Mouse (Mus musculus) liver, embryonic 16.5 days (tissue): ENCODE results near the gene Qsox1. TPM values are rescaled to one million over a fixed set of nuclear protein-coding genes. Genes with fewer than 3 reads are reported as not detected.
A peak's percentile ranks its signal among the peaks of the same experiment; 100 is the strongest.

Experiments
- ATAC-seq: fragments of 200-750 bp; cut with Nextera tagmentation; 2 replicates; pipeline ENCODE4 v1.8.0; 2017; ENCODE audit warnings: low read depth, mild to moderate bottlenecking, moderate number of reproducible peaks, moderate library complexity
- H3K27ac ChIP-seq: fragments of 300-500 bp; sonication (generic); 2 replicates; pipeline ENCODE4 v1.5.1; 2014; ENCODE audit warnings: mild to moderate bottlenecking, low read length
- H3K27me3 ChIP-seq: fragments of 300-500 bp; sonication (generic); 2 replicates; pipeline ENCODE4 v1.6.1; 2014; ENCODE audit warnings: low read depth, low read length, mixed read lengths; ENCODE audit not compliant: control insufficient read depth, insufficient read depth
- H3K36me3 ChIP-seq: fragments of 300-500 bp; sonication (generic); 2 replicates; pipeline ENCODE4 v1.6.1; 2014; ENCODE audit warnings: mild to moderate bottlenecking; ENCODE audit not compliant: control insufficient read depth, insufficient read depth
- H3K4me1 ChIP-seq: fragments of 300-500 bp; sonication (generic); 2 replicates; pipeline ENCODE4 v1.6.1; 2014; ENCODE audit warnings: low read depth, low read length, mixed read lengths; ENCODE audit not compliant: control insufficient read depth
- H3K4me2 ChIP-seq: fragments of 300-500 bp; sonication (generic); 2 replicates; pipeline ENCODE4 v1.6.1; 2014; ENCODE audit warnings: low read depth, low read length, mixed read lengths
- H3K4me3 ChIP-seq: fragments of 300-500 bp; sonication (generic); 2 replicates; pipeline ENCODE4 v1.5.1; 2014; ENCODE audit warnings: low read depth, mild to moderate bottlenecking, low read length
- H3K9ac ChIP-seq: fragments of 300-500 bp; sonication (generic); 2 replicates; pipeline ENCODE4 v1.6.1; 2014; ENCODE audit warnings: low read depth, low read length
- H3K9me3 ChIP-seq: fragments of 300-500 bp; sonication (generic); replicated peaks from 2 replicates; pipeline ENCODE4 v1.6.1; 2016; ENCODE audit warnings: low read length; ENCODE audit not compliant: control insufficient read depth
- WGBS: fragments of 180-500 bp; shearing (Covaris S2); extraction: QIAGEN DNeasy Blood & Tissue Kit; methylation state at CpG from one replicate; pipeline ENCODE4 v1.1.7; 2014; ENCODE audit not compliant: insufficient replicate concordance; 5-methylcytosine and 5-hydroxymethylcytosine counted together
- polyA plus RNA-seq: library from polyadenylated mRNA; unstranded; fragments of >200 nt; fragmentation: Nextera tagmentation; extraction: Ambion mirVana; gene quantifications from 2 replicates; pipeline ENCODE4 v1.2.1, GENCODE M21; 2015

Gene Qsox1
- polyA plus RNA-seq, result 42.8 and 51.2 TPM in 2 replicates

- peaks cover 24% of the 10 kb centered on the region for H3K4me1 ChIP-seq
- peak within 1 kb of the TSS; percentile 81 for H3K9ac ChIP-seq
- no peaks in the 10 kb centered on the region for H3K9me3 ChIP-seq
- peak; percentile 93 for ATAC-seq
- H3K27me3 ChIP-seq, result no peaks in the 10 kb centered on the region
- WGBS, result under 1% methylated on average over 66 of the region's 67 CpGs
- H3K27ac ChIP-seq, result peak within 1 kb of the TSS; percentile 81
- H3K4me3 ChIP-seq, result peak within 1 kb of the TSS; percentile 87
- H3K36me3 ChIP-seq, result no peaks in the 10 kb centered on the region
- H3K4me2 ChIP-seq, result peak within 1 kb of the TSS; percentile 93
Measured at GRCm38 (mm10) chr1:155812581-155813499, at the start of gene Qsox1. Gene Qsox1 (minus strand): TSS chr1:155812889.

DNA sequence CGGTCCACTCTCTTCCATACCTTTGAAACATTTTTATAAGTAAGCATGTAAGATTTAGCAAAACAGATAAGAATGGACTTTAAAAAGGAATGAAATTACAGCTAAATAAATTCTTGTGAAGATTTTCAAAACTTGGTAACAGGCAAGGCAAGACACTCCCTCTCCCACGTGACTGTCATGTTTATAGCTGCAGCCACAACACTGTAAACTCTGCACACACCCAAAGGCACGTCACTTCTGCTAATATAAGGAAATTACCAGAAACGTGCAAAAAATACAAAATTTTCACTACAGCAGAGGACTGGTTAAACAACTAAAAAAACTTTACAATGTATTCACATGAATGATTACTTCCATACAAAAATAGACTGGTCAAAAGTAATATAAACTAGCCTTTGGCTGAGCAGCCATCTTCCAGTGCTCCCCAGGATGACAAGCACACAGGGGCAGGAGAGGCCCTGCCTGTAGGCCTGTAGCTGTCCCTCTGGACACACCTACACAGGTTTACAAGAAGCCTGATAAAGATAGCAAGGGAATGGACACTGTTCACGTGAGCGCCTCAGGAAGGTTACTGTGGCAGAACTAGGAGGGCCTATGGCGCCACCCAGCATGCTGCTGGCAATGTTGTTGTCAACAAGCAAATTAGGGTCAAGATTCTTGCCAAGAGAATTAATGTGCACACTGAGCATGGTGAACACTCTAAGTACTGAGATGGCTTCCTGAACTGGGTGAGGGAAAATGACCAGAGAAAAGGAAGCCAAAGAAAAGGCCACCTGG lies 42.4 kb upstream of the Qsox1 start:
- H3K27me3 ChIP-seq, result no peaks in the 10 kb centered on the region

DNA sequence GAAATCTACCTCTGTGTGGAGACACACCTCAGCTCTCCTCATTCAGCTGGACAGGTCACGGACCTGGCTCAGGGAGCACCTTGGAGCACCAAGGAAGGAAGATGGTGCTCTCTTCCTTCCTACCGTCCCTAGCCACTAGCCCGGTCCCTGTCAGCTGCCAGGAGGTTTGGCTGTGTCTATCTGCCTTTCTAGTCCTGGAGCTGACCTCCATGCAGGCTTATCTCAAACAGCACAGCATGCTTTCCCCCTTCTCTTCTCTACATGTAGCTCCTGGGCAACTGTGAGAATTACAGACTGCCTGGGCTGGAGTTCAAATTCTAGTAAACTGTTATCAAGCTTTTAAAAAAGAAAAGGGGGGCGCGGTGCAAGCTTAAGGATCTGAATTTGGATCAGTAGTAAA lies 40.3 kb upstream of the Qsox1 start:
- H3K27me3 ChIP-seq, result no peaks in the 10 kb centered on the region
- WGBS, result 39% methylated on average over 5 of the region's 5 CpGs
- peak; percentile 64 for ATAC-seq
- H3K27ac ChIP-seq, result no peak overlapping the region
- no peak overlapping the region for H3K9ac ChIP-seq
- H3K9me3 ChIP-seq, result no peaks in the 10 kb centered on the region
- no peak overlapping the region for H3K4me2 ChIP-seq
- H3K4me3 ChIP-seq, result no peak overlapping the region
- H3K36me3 ChIP-seq, result peaks cover 12% of the 10 kb centered on the region
- peaks cover 8% of the 10 kb centered on the region for H3K4me1 ChIP-seq

More for the DNA sequence above, 42.4 kb upstream of the Qsox1 start:
- WGBS, result 76% methylated on average over 7 of the region's 7 CpGs
- Histone ChIP-seq H3K4me2 (no peak overlapping the region), H3K4me3 (no peak overlapping the region), H3K9me3 (no peaks in the 10 kb centered on the region), H3K27ac (no peak overlapping the region), H3K4me1 (peaks cover 8% of the 10 kb centered on the region), H3K9ac (no peak overlapping the region), H3K36me3 (peaks cover 25% of the 10 kb centered on the region)
- 0 out of 2 replicates have a peak, but pooled peaks have one; percentile 21 for ATAC-seq

DNA sequence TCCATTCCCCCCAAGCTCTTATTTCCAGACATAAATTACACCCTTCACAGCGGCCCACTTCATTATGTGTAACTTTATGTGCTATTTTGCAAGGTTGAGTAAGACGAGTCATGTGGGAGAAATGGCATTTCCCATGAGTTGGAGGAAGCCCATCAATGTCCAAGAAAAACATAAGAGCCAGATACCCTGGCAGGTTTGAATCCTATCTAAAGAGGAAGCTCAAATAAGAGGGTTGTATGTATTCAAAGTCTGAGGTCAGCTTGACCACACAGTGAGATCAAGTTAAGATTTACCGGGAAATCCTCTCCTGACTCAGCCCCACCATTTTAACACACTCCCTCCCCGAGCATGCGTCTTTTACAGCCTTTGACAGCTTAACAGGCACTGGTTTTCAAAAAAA lies 31.5 kb upstream of the Qsox1 start:
- no peak for ATAC-seq
- H3K9ac ChIP-seq, result no peak overlapping the region
- WGBS, result 67% methylated on average over 5 of the region's 5 CpGs
- H3K4me2 ChIP-seq, result no peak overlapping the region
- H3K9me3 ChIP-seq, result no peaks in the 10 kb centered on the region
- H3K27me3 ChIP-seq, result no peaks in the 10 kb centered on the region
- peaks cover 8% of the 10 kb centered on the region for H3K4me1 ChIP-seq
- H3K4me3 ChIP-seq, result no peak overlapping the region
- peaks cover 15% of the 10 kb centered on the region for H3K36me3 ChIP-seq
- no peak overlapping the region for H3K27ac ChIP-seq

DNA sequence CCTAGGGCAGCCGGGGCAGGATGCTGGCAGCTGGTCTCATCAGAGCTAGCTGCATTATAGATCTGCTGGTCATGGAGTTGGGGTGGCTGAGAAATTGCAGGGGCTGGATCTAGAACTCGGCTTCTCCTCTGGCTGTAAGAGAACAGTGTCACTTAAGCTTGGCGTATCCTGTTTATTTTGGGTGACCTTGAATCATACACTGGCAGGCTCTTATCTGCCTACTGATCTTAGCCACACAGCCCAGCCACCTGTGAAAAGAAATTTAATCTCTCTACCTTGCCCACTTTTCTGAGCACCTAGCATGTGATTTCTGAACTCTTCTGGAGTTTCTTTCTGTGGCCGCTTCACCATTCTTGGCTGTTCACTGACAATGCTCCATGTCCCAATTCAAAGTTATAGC lies 30.8 kb upstream of the Qsox1 start:
- WGBS, result 79% methylated on average over 4 of the region's 4 CpGs
- peaks cover 15% of the 10 kb centered on the region for H3K36me3 ChIP-seq
- no peak overlapping the region for H3K4me3 ChIP-seq
- no peak overlapping the region for H3K27ac ChIP-seq
- ATAC-seq, result peak; percentile 47; the same call in 1 of the 2 replicates
- H3K4me1 ChIP-seq, result peaks cover 8% of the 10 kb centered on the region
- H3K4me2 ChIP-seq, result no peak overlapping the region
- no peaks in the 10 kb centered on the region for H3K27me3 ChIP-seq
- H3K9me3 ChIP-seq, result no peaks in the 10 kb centered on the region
- H3K9ac ChIP-seq, result no peak overlapping the region

DNA sequence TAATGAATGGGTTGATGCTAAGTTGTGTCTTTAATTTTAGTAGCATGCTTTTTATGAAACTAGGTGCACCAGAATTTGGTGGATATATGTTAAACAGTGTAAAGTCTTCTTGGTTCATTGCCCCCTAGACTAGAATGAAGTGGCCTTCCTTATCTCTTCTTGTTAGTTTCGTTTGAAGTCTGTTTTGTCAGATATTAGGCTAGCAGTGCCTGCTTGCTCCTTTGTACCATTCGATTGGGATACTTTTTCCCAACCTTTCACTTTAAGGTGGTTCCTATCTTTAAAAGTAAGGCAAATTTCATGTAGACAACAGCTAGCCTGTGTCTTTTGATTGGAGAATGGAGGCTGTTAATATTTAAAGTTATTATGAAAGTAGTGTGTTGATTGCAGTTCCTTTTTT lies 23.0 kb upstream of the Qsox1 start:
- no peak overlapping the region for H3K27ac ChIP-seq
- WGBS, result 17% methylated on average over 2 of the region's 2 CpGs
- no peaks in the 10 kb centered on the region for H3K36me3 ChIP-seq
- H3K9ac ChIP-seq, result no peak overlapping the region
- H3K4me3 ChIP-seq, result no peak overlapping the region
- ATAC-seq, result peak; percentile 73
- no peaks in the 10 kb centered on the region for H3K4me1 ChIP-seq
- H3K9me3 ChIP-seq, result no peaks in the 10 kb centered on the region
- H3K4me2 ChIP-seq, result no peak overlapping the region
- H3K27me3 ChIP-seq, result no peaks in the 10 kb centered on the region

DNA sequence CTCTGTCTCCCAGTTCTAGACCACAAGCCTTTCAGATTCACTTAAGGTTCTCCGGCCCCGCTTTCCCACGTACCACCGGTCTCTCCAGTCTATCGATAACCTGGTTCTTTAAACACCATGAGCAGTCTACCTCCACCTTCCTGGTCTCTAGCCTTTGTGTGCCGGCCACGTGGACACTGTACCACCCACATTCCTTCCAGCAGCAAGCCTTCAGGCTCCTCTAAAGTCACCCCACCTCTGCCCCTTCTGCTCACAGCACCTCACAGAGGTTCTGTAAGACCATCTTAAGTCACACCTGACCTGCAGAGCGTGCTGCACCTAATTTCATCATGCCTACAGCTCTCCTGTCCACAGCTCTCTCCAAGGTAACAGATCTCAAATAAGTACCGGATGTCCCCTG lies 20.9 kb upstream of the Qsox1 start:
- no peak overlapping the region for H3K9ac ChIP-seq
- H3K4me1 ChIP-seq, result no peaks in the 10 kb centered on the region
- no peak for ATAC-seq
- no peak overlapping the region for H3K4me3 ChIP-seq
- no peaks in the 10 kb centered on the region for H3K36me3 ChIP-seq
- no peak overlapping the region for H3K27ac ChIP-seq
- H3K4me2 ChIP-seq, result no peak overlapping the region
- H3K9me3 ChIP-seq, result no peaks in the 10 kb centered on the region
- whole genome bisulfite sequencing, result 81% methylated on average over 9 of the region's 9 CpGs
- no peaks in the 10 kb centered on the region for H3K27me3 ChIP-seq

DNA sequence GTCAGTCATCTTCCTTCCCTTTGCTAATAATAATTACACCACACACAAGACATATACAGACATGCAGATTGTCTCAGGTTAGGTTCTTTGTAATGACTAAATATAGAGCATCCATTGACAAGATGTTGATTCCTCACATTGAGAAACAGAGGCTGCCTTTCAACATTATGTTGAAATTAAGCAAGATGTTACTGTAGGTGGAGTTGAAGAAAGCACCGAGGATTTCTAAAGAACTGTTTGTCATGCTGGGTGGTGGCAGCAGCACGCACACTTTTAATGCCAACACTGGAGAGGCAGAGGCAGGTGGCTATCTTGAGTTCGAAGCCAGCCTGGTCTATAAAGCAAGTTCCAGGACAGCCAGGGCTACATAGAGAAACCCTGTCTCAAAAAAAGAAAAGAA lies 19.3 kb upstream of the Qsox1 start:
- Histone ChIP-seq H3K36me3 (no peaks in the 10 kb centered on the region), H3K4me2 (no peak overlapping the region), H3K9ac (no peak overlapping the region), H3K4me1 (no peaks in the 10 kb centered on the region; the same call in 1 of the 2 replicates), H3K4me3 (no peak overlapping the region), H3K27me3 (no peaks in the 10 kb centered on the region), H3K9me3 (no peaks in the 10 kb centered on the region), H3K27ac (no peak overlapping the region)
- 64% methylated on average over 3 of the region's 3 CpGs for WGBS
- no peak for ATAC-seq

DNA sequence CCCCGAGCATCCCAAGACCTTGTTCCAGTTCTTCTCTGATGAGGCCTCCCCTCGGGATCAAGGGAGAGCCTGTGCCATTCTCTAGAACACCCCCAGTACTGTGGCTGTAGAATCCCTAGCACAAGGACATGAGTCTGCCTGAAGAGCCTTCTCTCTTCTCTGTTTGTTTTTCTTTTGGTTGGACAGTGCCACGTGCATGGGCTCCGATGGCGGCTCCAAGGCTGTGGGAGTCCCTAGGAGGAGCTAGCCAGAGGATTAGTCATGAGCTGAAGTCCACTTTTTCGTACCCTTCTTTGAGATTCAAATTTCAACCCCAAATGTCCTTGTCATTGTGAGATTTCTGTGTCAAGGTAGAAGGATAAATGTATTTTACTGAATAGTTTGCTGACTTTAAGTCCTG lies 18.2 kb upstream of the Qsox1 start:
- H3K9ac ChIP-seq, result no peak overlapping the region
- no peak for ATAC-seq
- WGBS, result 66% methylated on average over 6 of the region's 6 CpGs
- H3K9me3 ChIP-seq, result no peaks in the 10 kb centered on the region
- H3K4me1 ChIP-seq, result no peaks in the 10 kb centered on the region; the same call in 1 of the 2 replicates
- no peak overlapping the region for H3K4me3 ChIP-seq
- H3K36me3 ChIP-seq, result no peaks in the 10 kb centered on the region
- no peak overlapping the region for H3K4me2 ChIP-seq
- H3K27ac ChIP-seq, result no peak overlapping the region
- no peaks in the 10 kb centered on the region for H3K27me3 ChIP-seq
